Mouse (Mus musculus): Measurements from ENCODE around the gene Flnb. TPM values are rescaled to one million over a fixed set of nuclear protein-coding genes. Genes with fewer than 3 reads are reported as not detected.
A peak's percentile ranks its signal among the peaks of the same experiment; 100 is the strongest.

Gene Flnb
- polyA plus RNA-seq, 1 experiment from 2014 or later, result 13.1 TPM

- H3K27me3 ChIP-seq (ENCODE audit: control insufficient read depth, insufficient read depth, low read length), result no peaks in the 10 kb centered on the region
- no peak overlapping the region for H3K4me3 ChIP-seq (ENCODE audit: low read depth, low read length)
- H3K4me2 ChIP-seq, result no peak overlapping the region
- no peaks in the 10 kb centered on the region for H3K9me3 ChIP-seq (replicated peaks; ENCODE audit: control insufficient read depth, low read length)
- no peak overlapping the region for H3K9ac ChIP-seq (ENCODE audit: low read depth, low read length)
- ATAC-seq (replicated peaks; ENCODE audit: insufficient number of reproducible peaks, low FRiP score, low TSS enrichment), result no peak
- H3K27ac ChIP-seq (ENCODE audit: low read depth, low read length), result no peak overlapping the region
- H3K4me1 ChIP-seq (ENCODE audit: control insufficient read depth, insufficient read depth, low read length), result no peaks in the 10 kb centered on the region
- no peaks in the 10 kb centered on the region for H3K36me3 ChIP-seq (ENCODE audit: control insufficient read depth, insufficient read depth, low read length)
- 73% methylated on average over 1 of the region's 1 CpGs for WGBS (ENCODE audit: insufficient replicate concordance)
Observed at GRCm38 (mm10) chr14:7978183-7978582, 160.4 kb downstream of the Flnb start.

- no peaks in the 10 kb centered on the region for H3K4me1 ChIP-seq (ENCODE audit: control insufficient read depth, insufficient read depth, low read length)
- no peaks in the 10 kb centered on the region for H3K9me3 ChIP-seq (replicated peaks; ENCODE audit: control insufficient read depth, low read length)
- no peaks in the 10 kb centered on the region for H3K36me3 ChIP-seq (ENCODE audit: control insufficient read depth, insufficient read depth, low read length)
- no peak for ATAC-seq (replicated peaks; ENCODE audit: insufficient number of reproducible peaks, low FRiP score, low TSS enrichment)
- H3K9ac ChIP-seq (ENCODE audit: low read depth, low read length), result no peak overlapping the region
- H3K27me3 ChIP-seq (ENCODE audit: control insufficient read depth, insufficient read depth, low read length), result no peaks in the 10 kb centered on the region
- H3K4me3 ChIP-seq (ENCODE audit: low read depth, low read length), result no peak overlapping the region
- H3K27ac ChIP-seq (ENCODE audit: low read depth, low read length), result no peak overlapping the region
- H3K4me2 ChIP-seq, result no peak overlapping the region
- 100% methylated on average over 1 of the region's 1 CpGs for WGBS (ENCODE audit: insufficient replicate concordance)
Observed at GRCm38 (mm10) chr14:7981226-7981625, 163.5 kb downstream of the Flnb start.

GRCm38 (mm10) chr14:7986913-7987312 is 169.2 kb downstream of the Flnb start:
- Histone ChIP-seq H3K9me3 (replicated peaks; ENCODE audit: control insufficient read depth, low read length) (no peaks in the 10 kb centered on the region), H3K4me1 (ENCODE audit: control insufficient read depth, insufficient read depth, low read length) (no peaks in the 10 kb centered on the region), H3K4me3 (ENCODE audit: low read depth, low read length) (no peak overlapping the region), H3K4me2 (no peak overlapping the region), H3K27me3 (ENCODE audit: control insufficient read depth, insufficient read depth, low read length) (no peaks in the 10 kb centered on the region), H3K27ac (ENCODE audit: low read depth, low read length) (no peak overlapping the region), H3K36me3 (ENCODE audit: control insufficient read depth, insufficient read depth, low read length) (no peaks in the 10 kb centered on the region), H3K9ac (ENCODE audit: low read depth, low read length) (no peak overlapping the region)
- 91% methylated on average over 6 of the region's 6 CpGs for WGBS (ENCODE audit: insufficient replicate concordance)
- no peak for ATAC-seq (replicated peaks; ENCODE audit: insufficient number of reproducible peaks, low FRiP score, low TSS enrichment)

GRCm38 (mm10) chr14:7989371-7989770 is 171.6 kb downstream of the Flnb start:
- Histone ChIP-seq H3K9ac (ENCODE audit: low read depth, low read length) (no peak overlapping the region), H3K27me3 (ENCODE audit: control insufficient read depth, insufficient read depth, low read length) (no peaks in the 10 kb centered on the region), H3K27ac (ENCODE audit: low read depth, low read length) (no peak overlapping the region), H3K4me2 (no peak overlapping the region), H3K4me3 (ENCODE audit: low read depth, low read length) (no peak overlapping the region), H3K4me1 (ENCODE audit: control insufficient read depth, insufficient read depth, low read length) (no peaks in the 10 kb centered on the region), H3K9me3 (replicated peaks; ENCODE audit: control insufficient read depth, low read length) (no peaks in the 10 kb centered on the region), H3K36me3 (ENCODE audit: control insufficient read depth, insufficient read depth, low read length) (no peaks in the 10 kb centered on the region)
- 62% methylated on average over 1 of the region's 1 CpGs for WGBS (ENCODE audit: insufficient replicate concordance)
- ATAC-seq (replicated peaks; ENCODE audit: insufficient number of reproducible peaks, low FRiP score, low TSS enrichment), result no peak

GRCm38 (mm10) chr14:7989961-7990360 is 172.2 kb downstream of the Flnb start:
- Histone ChIP-seq H3K9ac (ENCODE audit: low read depth, low read length) (no peak overlapping the region), H3K36me3 (ENCODE audit: control insufficient read depth, insufficient read depth, low read length) (no peaks in the 10 kb centered on the region), H3K9me3 (replicated peaks; ENCODE audit: control insufficient read depth, low read length) (no peaks in the 10 kb centered on the region), H3K27ac (ENCODE audit: low read depth, low read length) (no peak overlapping the region), H3K4me3 (ENCODE audit: low read depth, low read length) (no peak overlapping the region), H3K27me3 (ENCODE audit: control insufficient read depth, insufficient read depth, low read length) (no peaks in the 10 kb centered on the region), H3K4me1 (ENCODE audit: control insufficient read depth, insufficient read depth, low read length) (no peaks in the 10 kb centered on the region), H3K4me2 (no peak overlapping the region)
- ATAC-seq (replicated peaks; ENCODE audit: insufficient number of reproducible peaks, low FRiP score, low TSS enrichment), result no peak
- WGBS (ENCODE audit: insufficient replicate concordance), result 57% methylated on average over 3 of the region's 3 CpGs

- WGBS (ENCODE audit: insufficient replicate concordance), result 69% methylated on average over 5 of the region's 5 CpGs
- Histone ChIP-seq H3K27me3 (ENCODE audit: control insufficient read depth, insufficient read depth, low read length) (no peaks in the 10 kb centered on the region), H3K4me2 (no peak overlapping the region), H3K9me3 (replicated peaks; ENCODE audit: control insufficient read depth, low read length) (no peaks in the 10 kb centered on the region), H3K4me1 (ENCODE audit: control insufficient read depth, insufficient read depth, low read length) (no peaks in the 10 kb centered on the region), H3K36me3 (ENCODE audit: control insufficient read depth, insufficient read depth, low read length) (no peaks in the 10 kb centered on the region), H3K4me3 (ENCODE audit: low read depth, low read length) (no peak overlapping the region), H3K27ac (ENCODE audit: low read depth, low read length) (no peak overlapping the region), H3K9ac (ENCODE audit: low read depth, low read length) (no peak overlapping the region)
- ATAC-seq (replicated peaks; ENCODE audit: insufficient number of reproducible peaks, low FRiP score, low TSS enrichment), result no peak
Observed at GRCm38 (mm10) chr14:7991108-7991776, 173.5 kb downstream of the Flnb start.

GRCm38 (mm10) chr14:7992158-7992557 is 174.4 kb downstream of the Flnb start:
- Histone ChIP-seq H3K4me3 (ENCODE audit: low read depth, low read length) (no peak overlapping the region), H3K9ac (ENCODE audit: low read depth, low read length) (no peak overlapping the region), H3K4me1 (ENCODE audit: control insufficient read depth, insufficient read depth, low read length) (no peaks in the 10 kb centered on the region), H3K9me3 (replicated peaks; ENCODE audit: control insufficient read depth, low read length) (no peaks in the 10 kb centered on the region), H3K4me2 (no peak overlapping the region), H3K27ac (ENCODE audit: low read depth, low read length) (no peak overlapping the region), H3K27me3 (ENCODE audit: control insufficient read depth, insufficient read depth, low read length) (no peaks in the 10 kb centered on the region; the same call in 1 of the 2 replicates), H3K36me3 (ENCODE audit: control insufficient read depth, insufficient read depth, low read length) (no peaks in the 10 kb centered on the region)
- WGBS (ENCODE audit: insufficient replicate concordance), result 65% methylated on average over 6 of the region's 6 CpGs
- no peak for ATAC-seq (replicated peaks; ENCODE audit: insufficient number of reproducible peaks, low FRiP score, low TSS enrichment)

GRCm38 (mm10) chr14:7994271-7994767 is 176.6 kb downstream of the Flnb start, which contains the start of gene Dnase1l3:
Dnase1l3 (minus strand) TSS chr14:7994573.
- H3K36me3 ChIP-seq (ENCODE audit: control insufficient read depth, insufficient read depth, low read length), result no peaks in the 10 kb centered on the region
- WGBS (ENCODE audit: insufficient replicate concordance), result 53% methylated on average over 8 of the region's 8 CpGs
- ATAC-seq (replicated peaks; ENCODE audit: insufficient number of reproducible peaks, low FRiP score, low TSS enrichment), result no peak
- peaks cover 3% of the 10 kb centered on the region for H3K27me3 ChIP-seq (ENCODE audit: control insufficient read depth, insufficient read depth, low read length)
- no peak within 1 kb of the TSS for H3K4me3 ChIP-seq (ENCODE audit: low read depth, low read length)
- H3K27ac ChIP-seq (ENCODE audit: low read depth, low read length), result no peak within 1 kb of the TSS
- no peak within 1 kb of the TSS for H3K4me2 ChIP-seq
- no peaks in the 10 kb centered on the region for H3K9me3 ChIP-seq (replicated peaks; ENCODE audit: control insufficient read depth, low read length)
- no peaks in the 10 kb centered on the region for H3K4me1 ChIP-seq (ENCODE audit: control insufficient read depth, insufficient read depth, low read length)
- no peak within 1 kb of the TSS for H3K9ac ChIP-seq (ENCODE audit: low read depth, low read length)

GRCm38 (mm10) chr14:7997255-7997696 is 179.5 kb downstream of the Flnb start:
- no peak for ATAC-seq (replicated peaks; ENCODE audit: insufficient number of reproducible peaks, low FRiP score, low TSS enrichment)
- Histone ChIP-seq H3K4me1 (ENCODE audit: control insufficient read depth, insufficient read depth, low read length) (no peaks in the 10 kb centered on the region), H3K4me3 (ENCODE audit: low read depth, low read length) (peak overlapping the region; percentile 17; the same call in 1 of the 2 replicates), H3K36me3 (ENCODE audit: control insufficient read depth, insufficient read depth, low read length) (no peaks in the 10 kb centered on the region), H3K27me3 (ENCODE audit: control insufficient read depth, insufficient read depth, low read length) (peaks cover 28% of the 10 kb centered on the region), H3K9me3 (replicated peaks; ENCODE audit: control insufficient read depth, low read length) (no peaks in the 10 kb centered on the region), H3K27ac (ENCODE audit: low read depth, low read length) (no peak overlapping the region), H3K9ac (ENCODE audit: low read depth, low read length) (no peak overlapping the region), H3K4me2 (peak overlapping the region; percentile 54)
- 3% methylated on average over 15 of the region's 15 CpGs for WGBS (ENCODE audit: insufficient replicate concordance)
